Mouse (Mus musculus): ENCODE results near the gene Pls3.

Pls3 gene

GRCm38 (mm10) chrX:75874332-75875291, at the start of gene Pls3:
TSS of gene Pls3 (minus strand) at chrX:75875182.
- peak; percentile 99 for ATAC-seq (ENCODE audit: insufficient number of reproducible peaks, low FRiP score, low TSS enrichment)

- no peak for ATAC-seq (ENCODE audit: insufficient number of reproducible peaks, low FRiP score, low TSS enrichment)
These were observed 20.7 kb upstream of the Pls3 start for GRCm38 (mm10) chrX:75895716-75896115.

GRCm38 (mm10) chrX:75875566-75875965, 584 bp upstream of the Pls3 start:
- ATAC-seq (ENCODE audit: insufficient number of reproducible peaks, low FRiP score, low TSS enrichment), result no peak

GRCm38 (mm10) chrX:75873813-75874212, 1.2 kb downstream of the Pls3 start:
- peak; percentile 61 for ATAC-seq (ENCODE audit: insufficient number of reproducible peaks, low FRiP score, low TSS enrichment)

- ATAC-seq (ENCODE audit: insufficient number of reproducible peaks, low FRiP score, low TSS enrichment), result no peak
These were observed 1.7 kb downstream of the Pls3 start for GRCm38 (mm10) chrX:75873253-75873652.

GRCm38 (mm10) chrX:75871855-75872254, 3.1 kb downstream of the Pls3 start:
- ATAC-seq (ENCODE audit: insufficient number of reproducible peaks, low FRiP score, low TSS enrichment), result no peak

- ATAC-seq (ENCODE audit: insufficient number of reproducible peaks, low FRiP score, low TSS enrichment), result no peak
These were observed 13.3 kb downstream of the Pls3 start for GRCm38 (mm10) chrX:75861715-75862114.

- no peak for ATAC-seq (ENCODE audit: insufficient number of reproducible peaks, low FRiP score, low TSS enrichment)
These were observed 20.7 kb downstream of the Pls3 start for GRCm38 (mm10) chrX:75854294-75854693.

- ATAC-seq (ENCODE audit: insufficient number of reproducible peaks, low FRiP score, low TSS enrichment), result no peak
These were observed 30.7 kb downstream of the Pls3 start for GRCm38 (mm10) chrX:75844290-75844689.

GRCm38 (mm10) chrX:75842835-75843234, 32.1 kb downstream of the Pls3 start:
- no peak for ATAC-seq (ENCODE audit: insufficient number of reproducible peaks, low FRiP score, low TSS enrichment)

- no peak for ATAC-seq (ENCODE audit: insufficient number of reproducible peaks, low FRiP score, low TSS enrichment)
These were observed 32.9 kb downstream of the Pls3 start for GRCm38 (mm10) chrX:75842120-75842519.

GRCm38 (mm10) chrX:75840263-75840662, 34.7 kb downstream of the Pls3 start:
- ATAC-seq (ENCODE audit: insufficient number of reproducible peaks, low FRiP score, low TSS enrichment), result no peak

- no peak for ATAC-seq (ENCODE audit: insufficient number of reproducible peaks, low FRiP score, low TSS enrichment)
These were observed 40.1 kb downstream of the Pls3 start for GRCm38 (mm10) chrX:75834836-75835235.

GRCm38 (mm10) chrX:75834286-75834685, 40.7 kb downstream of the Pls3 start:
- no peak for ATAC-seq (ENCODE audit: insufficient number of reproducible peaks, low FRiP score, low TSS enrichment)

- ATAC-seq (ENCODE audit: insufficient number of reproducible peaks, low FRiP score, low TSS enrichment), result no peak
These were observed 41.9 kb downstream of the Pls3 start for GRCm38 (mm10) chrX:75833006-75833641.

- ATAC-seq (ENCODE audit: insufficient number of reproducible peaks, low FRiP score, low TSS enrichment), result no peak
These were observed 45.1 kb downstream of the Pls3 start for GRCm38 (mm10) chrX:75829867-75830255.

GRCm38 (mm10) chrX:75829240-75829866, 45.6 kb downstream of the Pls3 start:
- ATAC-seq (ENCODE audit: insufficient number of reproducible peaks, low FRiP score, low TSS enrichment), result no peak

GRCm38 (mm10) chrX:75818647-75819271, 56.2 kb downstream of the Pls3 start:
- no peak for ATAC-seq (ENCODE audit: insufficient number of reproducible peaks, low FRiP score, low TSS enrichment)

- ATAC-seq (ENCODE audit: insufficient number of reproducible peaks, low FRiP score, low TSS enrichment), result no peak
These were observed 60.0 kb downstream of the Pls3 start for GRCm38 (mm10) chrX:75814958-75815357.

- ATAC-seq (ENCODE audit: insufficient number of reproducible peaks, low FRiP score, low TSS enrichment), result no peak
These were observed 60.9 kb downstream of the Pls3 start for GRCm38 (mm10) chrX:75814123-75814522.

GRCm38 (mm10) chrX:75796583-75796982, 78.4 kb downstream of the Pls3 start:
- no peak for ATAC-seq (ENCODE audit: insufficient number of reproducible peaks, low FRiP score, low TSS enrichment)

All from cerebellum, adult (tissue).